Mouse (Mus musculus): ENCODE results near the gene Ttc27. TPM values are rescaled to one million over a fixed set of nuclear protein-coding genes. Genes with fewer than 3 reads are reported as not detected.

The Ttc27 gene
- polyA plus RNA-seq, 1 experiment, result 13.6 TPM

DNA sequence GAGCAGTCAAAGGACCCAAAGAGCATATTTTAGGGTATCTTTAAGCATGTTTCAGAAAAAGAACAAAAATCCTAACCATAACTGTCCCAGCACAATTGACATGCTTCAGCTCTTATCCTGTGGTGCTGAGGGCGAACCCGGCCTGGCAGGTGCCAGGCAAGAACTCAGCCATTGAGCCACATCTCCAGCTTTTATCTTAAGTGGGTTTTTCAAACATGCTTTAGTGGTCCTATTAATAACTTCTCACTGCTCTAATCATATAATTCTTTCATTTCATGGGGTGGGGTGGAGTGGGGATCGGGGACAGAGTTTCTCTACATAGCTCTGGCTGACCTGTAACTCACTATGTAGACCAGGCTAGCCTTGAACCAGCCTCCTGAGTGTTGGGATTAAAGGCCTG lies 125.1 kb downstream of the Ttc27 start:
- TF ChIP-seq POLR2A (IDR thresholded peaks at IDR 0.05; ENCODE audit: borderline replicate concordance, extremely low read depth, insufficient read depth, insufficient read length, poor library complexity, severe bottlenecking) (no peak), CTCF (IDR thresholded peaks at IDR 0.05; ENCODE audit: borderline replicate concordance, extremely low read depth, insufficient read depth, insufficient read length) (no peak)
- DNase-seq (ENCODE audit: low read depth), result no peak

DNA sequence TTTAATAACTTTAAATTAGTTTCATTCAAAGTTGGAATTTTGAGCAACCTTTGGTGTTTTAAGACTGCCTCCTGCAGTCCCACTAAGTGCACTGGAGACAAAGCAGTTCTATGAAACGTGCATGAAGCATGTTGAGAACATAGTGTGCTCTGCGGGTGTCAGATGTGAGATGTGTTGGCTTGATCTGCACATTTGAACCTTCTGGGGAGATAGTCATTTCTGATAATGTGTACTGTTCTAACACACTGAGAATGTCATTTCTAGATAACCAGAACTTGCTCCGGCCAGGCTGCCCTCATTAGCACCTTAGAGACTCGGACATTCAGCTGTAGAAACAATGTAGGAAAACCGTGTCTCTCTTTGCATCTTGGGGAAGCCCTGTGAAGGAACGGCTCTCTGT lies 126.0 kb downstream of the Ttc27 start:
- TF ChIP-seq CTCF (IDR thresholded peaks at IDR 0.05; ENCODE audit: borderline replicate concordance, extremely low read depth, insufficient read depth, insufficient read length), result no peak
- TF ChIP-seq POLR2A (IDR thresholded peaks at IDR 0.05; ENCODE audit: borderline replicate concordance, extremely low read depth, insufficient read depth, insufficient read length, poor library complexity, severe bottlenecking), result no peak
- DNase-seq (ENCODE audit: low read depth), result no peak

DNA sequence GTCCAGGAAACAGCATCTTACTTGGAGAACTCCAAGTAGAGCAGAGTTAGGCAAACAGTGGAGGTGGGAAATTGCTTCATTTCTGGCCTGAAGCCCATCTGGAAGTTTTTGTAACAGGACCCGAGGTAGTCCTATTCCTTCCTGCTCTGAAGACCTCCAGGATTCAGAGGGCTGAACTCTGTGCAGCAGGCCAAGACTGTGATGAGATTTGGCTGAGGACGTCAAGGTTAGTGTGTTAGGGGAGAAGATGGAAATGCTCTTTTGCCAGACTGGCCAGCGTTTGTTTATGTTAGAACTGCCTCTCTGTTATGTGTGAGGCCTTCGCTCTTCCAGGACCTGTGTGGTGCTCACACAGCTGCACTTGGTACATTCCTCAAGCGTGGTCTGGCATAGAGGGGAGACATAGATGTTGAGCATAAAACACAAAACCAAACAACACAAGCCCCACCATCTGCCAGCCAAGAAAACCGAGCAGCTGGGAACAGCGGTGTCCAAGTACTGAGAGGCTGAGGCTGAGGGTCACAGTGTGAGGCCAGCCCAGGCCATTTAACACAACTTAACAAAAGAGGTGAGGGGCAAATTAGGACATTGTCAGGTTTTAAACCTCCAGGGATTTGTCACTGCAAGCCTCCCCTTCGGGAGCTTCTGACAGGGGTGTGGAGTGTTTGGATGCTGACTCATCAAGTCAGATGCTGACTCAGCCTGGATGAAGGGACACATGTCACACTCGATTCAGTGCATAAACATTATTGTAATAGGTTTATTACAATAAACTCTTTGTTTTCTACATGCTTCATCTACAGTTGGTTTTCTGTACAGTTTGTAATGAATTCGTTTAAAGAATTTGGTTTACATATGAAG lies 128.7 kb downstream of the Ttc27 start:
- DNase-seq (ENCODE audit: low read depth), result peak; percentile 44
- TF ChIP-seq POLR2A (IDR thresholded peaks at IDR 0.05; ENCODE audit: borderline replicate concordance, extremely low read depth, insufficient read depth, insufficient read length, poor library complexity, severe bottlenecking) (no peak), CTCF (IDR thresholded peaks at IDR 0.05; ENCODE audit: borderline replicate concordance, extremely low read depth, insufficient read depth, insufficient read length) (no peak)

DNA sequence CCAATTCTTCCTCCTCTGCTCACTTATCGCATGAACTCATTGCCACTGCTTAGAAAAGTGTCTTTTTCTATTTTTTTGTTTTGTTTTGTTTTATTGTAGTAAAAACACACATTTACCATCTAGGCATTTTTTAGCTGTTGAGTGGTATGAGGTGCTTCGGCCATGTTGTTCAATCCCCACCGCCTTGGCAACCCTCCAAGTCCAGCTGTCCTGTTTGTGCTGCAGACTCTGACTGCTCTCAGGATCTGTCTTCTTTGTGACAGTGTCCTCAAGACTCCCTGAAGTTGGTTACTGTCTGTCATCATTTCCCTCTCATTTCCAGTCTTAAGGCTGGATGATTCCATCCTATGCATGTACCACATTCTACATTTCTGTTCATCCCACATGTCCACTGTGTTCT lies 132.7 kb downstream of the Ttc27 start:
- TF ChIP-seq CTCF (IDR thresholded peaks at IDR 0.05; ENCODE audit: borderline replicate concordance, extremely low read depth, insufficient read depth, insufficient read length) (no peak), POLR2A (IDR thresholded peaks at IDR 0.05; ENCODE audit: borderline replicate concordance, extremely low read depth, insufficient read depth, insufficient read length, poor library complexity, severe bottlenecking) (no peak)
- no peak for DNase-seq (ENCODE audit: low read depth)

DNA sequence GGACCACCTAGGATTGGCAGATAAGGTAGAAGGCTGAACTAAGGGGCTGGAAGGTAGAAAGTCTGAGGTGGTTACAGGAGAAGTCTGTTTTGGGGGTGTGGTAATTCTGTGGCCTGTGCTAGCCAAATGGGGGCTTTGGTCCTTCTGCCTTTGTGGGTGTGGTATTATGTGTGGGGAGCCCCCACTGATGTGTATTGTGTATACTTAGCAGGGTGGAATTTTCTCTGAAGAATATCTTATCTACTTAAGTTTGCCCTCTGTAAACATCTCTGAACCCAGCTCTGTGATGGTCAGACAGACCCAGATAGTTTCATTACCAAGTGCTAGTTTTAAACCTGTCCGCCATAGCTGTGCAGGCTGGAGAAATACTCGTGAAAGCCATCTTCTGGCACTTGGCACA lies 141.8 kb downstream of the Ttc27 start:
- TF ChIP-seq CTCF (IDR thresholded peaks at IDR 0.05; ENCODE audit: borderline replicate concordance, extremely low read depth, insufficient read depth, insufficient read length), result no peak
- no peak for DNase-seq (ENCODE audit: low read depth)

DNA sequence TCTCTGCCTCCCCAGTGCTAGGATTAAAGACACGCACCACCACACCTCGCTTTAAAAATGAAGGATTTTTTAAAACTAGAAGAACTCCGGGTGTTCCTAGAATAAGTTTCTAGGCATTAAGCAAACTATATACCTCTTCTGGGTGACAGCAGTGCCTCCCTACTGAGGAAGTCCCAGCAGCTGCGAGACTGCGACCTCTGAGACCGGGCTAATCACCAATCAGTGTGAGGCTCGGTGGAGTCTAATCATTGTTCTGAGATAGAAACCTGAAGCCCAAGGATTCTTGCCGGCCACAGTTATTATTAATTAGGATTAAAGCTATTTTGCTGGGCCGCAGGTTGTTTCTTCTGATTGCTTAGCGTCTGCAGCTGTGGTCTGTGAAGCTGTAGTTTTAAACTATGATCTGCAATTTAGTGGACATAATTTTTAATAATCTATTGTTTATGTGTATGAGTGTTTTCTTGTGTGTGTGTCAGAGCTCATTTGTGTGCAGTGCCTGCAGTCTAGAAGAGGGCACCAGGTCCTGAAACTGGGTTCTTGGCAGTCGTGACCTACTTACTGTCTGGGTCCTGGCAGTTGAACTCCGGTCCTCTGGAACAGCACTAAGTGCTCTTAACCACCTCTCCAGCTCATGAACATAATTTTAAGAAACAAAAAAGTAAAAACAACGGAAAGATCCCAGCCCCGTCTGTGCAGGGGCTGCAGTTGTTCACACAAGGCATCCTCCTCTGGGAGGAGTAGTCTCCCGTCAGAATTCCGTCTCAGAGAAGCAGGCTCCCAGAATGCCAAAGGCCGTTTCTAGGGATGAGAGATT lies 142.9 kb downstream of the Ttc27 start:
- TF ChIP-seq POLR2A (IDR thresholded peaks at IDR 0.05; ENCODE audit: borderline replicate concordance, extremely low read depth, insufficient read depth, insufficient read length, poor library complexity, severe bottlenecking) (no peak), CTCF (IDR thresholded peaks at IDR 0.05; ENCODE audit: borderline replicate concordance, extremely low read depth, insufficient read depth, insufficient read length) (no peak)
- DNase-seq (ENCODE audit: low read depth), result no peak

DNA sequence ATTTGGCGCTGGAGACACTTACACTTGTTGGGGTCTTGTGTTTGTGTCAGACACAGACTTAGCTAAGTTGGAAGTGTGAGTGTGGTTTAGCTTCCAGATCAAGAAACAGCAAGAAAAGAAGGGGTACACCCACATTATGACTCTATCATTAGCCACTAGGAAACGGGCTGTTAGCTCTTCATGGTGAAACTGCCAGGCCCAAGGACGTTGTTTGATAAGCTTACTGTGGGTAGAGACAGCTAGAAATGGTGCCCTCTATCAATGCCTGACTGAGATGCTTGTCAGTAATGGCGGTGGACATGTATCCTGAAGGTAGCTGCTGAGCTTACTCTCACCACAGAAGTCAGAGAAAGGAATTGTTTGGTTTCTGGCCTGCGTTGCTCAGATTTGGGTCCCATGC lies 146.3 kb downstream of the Ttc27 start:
- DNase-seq (ENCODE audit: low read depth), result no peak
- TF ChIP-seq POLR2A (IDR thresholded peaks at IDR 0.05; ENCODE audit: borderline replicate concordance, extremely low read depth, insufficient read depth, insufficient read length, poor library complexity, severe bottlenecking) (no peak), CTCF (IDR thresholded peaks at IDR 0.05; ENCODE audit: borderline replicate concordance, extremely low read depth, insufficient read depth, insufficient read length) (no peak)

DNA sequence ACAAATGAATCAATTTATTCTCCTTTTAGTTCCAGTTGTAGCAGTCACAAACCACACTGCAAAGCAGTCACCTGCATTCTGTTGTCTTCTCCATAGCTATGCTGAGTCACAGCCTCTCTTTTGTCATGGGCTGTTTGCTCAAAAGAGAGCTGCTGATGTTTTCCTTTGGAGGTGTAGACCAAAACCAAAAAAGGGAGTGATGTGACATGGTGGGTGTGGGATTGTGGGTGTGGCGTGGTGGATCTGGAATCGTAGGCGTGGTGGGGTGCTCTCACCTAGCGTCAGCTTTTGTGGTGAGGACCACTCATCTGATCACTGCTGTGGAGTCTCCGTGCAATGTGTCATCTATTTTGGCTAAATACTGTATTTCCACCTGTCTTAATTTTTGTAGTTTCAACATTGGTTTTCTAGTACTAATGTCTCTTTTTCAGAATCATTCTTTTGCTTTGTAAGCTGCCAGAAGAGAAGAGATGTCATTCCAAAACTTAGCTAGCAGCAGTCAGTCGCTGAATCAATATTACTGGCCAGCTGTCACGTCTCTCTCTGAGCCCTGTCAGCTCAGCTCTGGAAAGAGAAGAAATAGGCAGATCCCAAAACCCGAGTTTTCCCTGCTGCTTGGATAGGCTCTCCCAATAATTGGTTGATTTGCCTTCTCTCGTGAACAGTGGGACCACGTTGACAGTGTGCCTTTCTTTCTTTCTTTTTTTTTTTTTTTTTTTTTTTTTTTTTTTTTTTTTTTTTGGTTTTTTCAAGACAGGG lies 147.4 kb downstream of the Ttc27 start:
- no peak for DNase-seq (ENCODE audit: low read depth)

DNA sequence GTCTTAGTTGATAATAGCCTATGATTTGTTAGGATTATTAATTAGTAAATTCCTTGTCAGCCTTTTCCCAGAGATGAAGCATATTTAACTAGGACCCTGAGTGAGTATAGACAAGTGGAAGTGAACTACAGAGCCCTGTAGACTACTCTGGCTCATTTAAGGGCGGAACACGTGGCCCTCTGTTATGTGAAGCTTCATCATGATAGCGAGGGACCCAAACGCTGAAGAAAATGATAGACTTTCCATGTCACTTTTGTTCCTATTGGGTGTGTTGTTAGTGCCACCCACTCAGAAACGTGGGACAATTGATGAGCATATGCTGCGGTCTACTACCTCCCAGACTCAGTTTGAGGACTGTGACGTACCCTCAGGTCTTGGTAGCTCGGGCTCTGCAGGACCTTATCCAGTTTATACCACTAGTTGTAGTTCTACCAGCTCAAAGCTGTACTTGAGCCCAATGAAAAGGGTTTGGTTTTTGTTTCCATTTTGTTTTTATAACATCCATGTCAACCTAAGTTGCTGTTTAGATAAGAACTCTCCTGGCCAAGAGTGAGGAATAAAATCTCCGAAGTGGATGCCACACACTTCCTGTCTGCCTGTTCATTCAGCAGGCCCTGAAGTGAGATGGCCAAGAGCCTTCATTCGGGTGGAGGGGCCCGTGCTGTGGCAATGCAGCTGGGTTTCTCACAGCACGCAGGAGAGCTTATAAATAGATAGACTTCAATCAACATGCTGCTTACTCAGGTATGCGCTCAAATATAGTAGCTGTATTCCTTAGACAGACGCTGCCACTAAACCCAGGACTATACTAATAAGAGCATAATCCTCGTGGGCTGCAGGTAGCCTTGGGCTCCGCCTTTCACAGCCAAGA lies 148.4 kb downstream of the Ttc27 start:
- TF ChIP-seq CTCF (IDR thresholded peaks at IDR 0.05; ENCODE audit: borderline replicate concordance, extremely low read depth, insufficient read depth, insufficient read length) (no peak), POLR2A (IDR thresholded peaks at IDR 0.05; ENCODE audit: borderline replicate concordance, extremely low read depth, insufficient read depth, insufficient read length, poor library complexity, severe bottlenecking) (no peak)
- no peak for DNase-seq (ENCODE audit: low read depth)

More for the DNA sequence above, 147.4 kb downstream of the Ttc27 start:
- TF ChIP-seq CTCF (IDR thresholded peaks at IDR 0.05; ENCODE audit: borderline replicate concordance, extremely low read depth, insufficient read depth, insufficient read length) (no peak), POLR2A (IDR thresholded peaks at IDR 0.05; ENCODE audit: borderline replicate concordance, extremely low read depth, insufficient read depth, insufficient read length, poor library complexity, severe bottlenecking) (no peak)
